Mouse (Mus musculus) heart, postnatal 0 days (tissue): ENCODE results near the gene Has1. TPM values are rescaled to one million over a fixed set of nuclear protein-coding genes. Genes with fewer than 3 reads are reported as not detected.

Source experiments
- ATAC-seq: fragments of 200-750 bp; cut with Nextera tagmentation; 2 replicates; pipeline ENCODE4 v1.8.0; 2017; ENCODE audit warnings: low read depth, moderate number of reproducible peaks, moderate library complexity; ENCODE audit not compliant: insufficient read depth
- DNase-seq: peaks from one replicate; pipeline ENCODE4 v3.0.0-alpha.2; 2016; ENCODE audit warnings: low spot score
- H3K27ac ChIP-seq: fragments of 300-500 bp; sonication (generic); 2 replicates; pipeline ENCODE4 v1.5.1; 2014; ENCODE audit warnings: low read depth, mild to moderate bottlenecking
- H3K27me3 ChIP-seq: fragments of 300-500 bp; sonication (generic); 2 replicates; pipeline ENCODE4 v1.6.1; 2014; ENCODE audit warnings: low read length, mixed read lengths; ENCODE audit not compliant: control insufficient read depth, insufficient read depth
- H3K36me3 ChIP-seq: fragments of 300-500 bp; sonication (generic); replicated peaks from 2 replicates; pipeline ENCODE4 v1.6.1; 2014; ENCODE audit warnings: low read length, mixed read lengths; ENCODE audit not compliant: control insufficient read depth, insufficient read depth
- H3K4me1 ChIP-seq: fragments of 300-500 bp; sonication (generic); 2 replicates; pipeline ENCODE4 v1.6.1; 2014; ENCODE audit warnings: antibody characterized with exemption; ENCODE audit not compliant: control insufficient read depth, insufficient read depth
- H3K4me2 ChIP-seq: fragments of 300-500 bp; sonication (generic); 2 replicates; pipeline ENCODE4 v1.6.1; 2014; ENCODE audit warnings: low read depth, mild to moderate bottlenecking, low read length, moderate library complexity
- H3K4me3 ChIP-seq: fragments of 300-500 bp; sonication (generic); 2 replicates; pipeline ENCODE4 v1.5.1; 2014; ENCODE audit warnings: low read depth, low read length
- H3K9ac ChIP-seq: fragments of 300-500 bp; sonication (generic); replicated peaks from 2 replicates; pipeline ENCODE4 v1.6.1; 2014; ENCODE audit warnings: low read depth, low read length, mixed read lengths
- H3K9me3 ChIP-seq: fragments of 300-500 bp; sonication (generic); replicated peaks from 2 replicates; pipeline ENCODE4 v1.6.1; 2016; ENCODE audit warnings: low read length; ENCODE audit not compliant: control insufficient read depth
- CTCF ChIP-seq: IDR thresholded peaks from 2 replicates; pipeline ENCODE4 v1.5.1; 2016; ENCODE audit warnings: antibody characterized with exemption, control low read depth, low read depth
- EP300 ChIP-seq: IDR thresholded peaks from 2 replicates; pipeline ENCODE4 v1.6.1; 2016; ENCODE audit warnings: antibody characterized with exemption, low read depth
- WGBS: fragments of 180-500 bp; shearing (Covaris S2); extraction: QIAGEN DNeasy Blood & Tissue Kit; methylation state at CpG from one replicate; pipeline ENCODE4 v1.1.7; 2014; 5-methylcytosine and 5-hydroxymethylcytosine counted together
- microRNA counts: library from miRNA; unstranded; fragments of <30 nt; microRNA quantifications from one replicate; lab custom pipeline; 2015
- microRNA-seq: library from miRNA; unstranded; fragments of <30 nt; microRNA quantifications from one replicate; pipeline ENCODE4, GENCODE M21; 2016
- polyA plus RNA-seq: library from polyadenylated mRNA; unstranded; fragments of >200 nt; fragmentation: Nextera tagmentation; extraction: Ambion mirVana; gene quantifications from 2 replicates; pipeline ENCODE4 v1.2.1, GENCODE M21; 2015
- total RNA-seq: library from RNA; depleted of rRNA; stranded (reverse); fragments of >200 nt; gene quantifications from 2 replicates; pipeline ENCODE4 v1.2.3, GENCODE M21; 2014; ENCODE audit warnings: low replicate concordance; rRNA removed

Gene Has1
- total and polyA plus RNA-seq, 2 experiments from 2014 or later = 1.00 to 4.0 TPM

GRCm38 (mm10) chr17:17827658-17828190 lies 27.3 kb downstream of the Has1 start:
- peak overlapping the region; percentile 99 for H3K27ac ChIP-seq
- peak overlapping the region; percentile 91 for H3K9ac ChIP-seq
- H3K4me1 ChIP-seq = peaks cover 22% of the 10 kb centered on the region; the same call in 1 of the 2 replicates
- H3K27me3 ChIP-seq = no peaks in the 10 kb centered on the region
- DNase-seq (peak; percentile 32), ATAC-seq (peak; percentile 18)
- no peak; the same call in 1 of the 2 replicates for TF ChIP-seq EP300
- no peak for TF ChIP-seq CTCF
- no peaks in the 10 kb centered on the region for H3K9me3 ChIP-seq
- H3K36me3 ChIP-seq = peaks cover 3% of the 10 kb centered on the region; the same call in 1 of the 2 replicates
- H3K4me2 ChIP-seq = peak overlapping the region; percentile 93
- peak overlapping the region; percentile 98 for H3K4me3 ChIP-seq
- WGBS = under 1% methylated on average over 13 of the region's 13 CpGs

GRCm38 (mm10) chr17:17826751-17827657 lies 28.0 kb downstream of the Has1 start, which contains the start of gene Spaca6:
Spaca6 (plus strand) TSS chr17:17827158.
- Histone ChIP-seq H3K9ac (peak within 1 kb of the TSS; percentile 91), H3K27ac (peak within 1 kb of the TSS; percentile 99), H3K9me3 (no peaks in the 10 kb centered on the region), H3K27me3 (no peaks in the 10 kb centered on the region), H3K36me3 (peaks cover 3% of the 10 kb centered on the region; the same call in 1 of the 2 replicates), H3K4me2 (peak within 1 kb of the TSS; percentile 93), H3K4me3 (peak within 1 kb of the TSS; percentile 98), H3K4me1 (peaks cover 20% of the 10 kb centered on the region; the same call in 1 of the 2 replicates)
- DNase-seq (peak; percentile 94), ATAC-seq (peak; percentile 88)
- WGBS = under 1% methylated on average over 35 of the region's 42 CpGs
- TF ChIP-seq EP300 (no peak; the same call in none of the 2 replicates), CTCF (no peak)

GRCm38 (mm10) chr17:17825921-17826591 lies 28.9 kb downstream of the Has1 start:
- H3K4me3 ChIP-seq = peak overlapping the region; percentile 98
- H3K36me3 ChIP-seq = no peaks in the 10 kb centered on the region
- 1% methylated on average over 19 of the region's 22 CpGs for WGBS
- peaks cover 18% of the 10 kb centered on the region; the same call in 1 of the 2 replicates for H3K4me1 ChIP-seq
- H3K27me3 ChIP-seq = no peaks in the 10 kb centered on the region
- no peaks in the 10 kb centered on the region for H3K9me3 ChIP-seq
- H3K4me2 ChIP-seq = peak overlapping the region; percentile 93
- DNase-seq = peak; percentile 48
- no peak for TF ChIP-seq CTCF
- peak; percentile 21 for ATAC-seq
- H3K27ac ChIP-seq = peak overlapping the region; percentile 99
- H3K9ac ChIP-seq = peak overlapping the region; percentile 91

- ATAC-seq (no peak), DNase-seq (no peak)
- Histone ChIP-seq H3K4me2 (no peak overlapping the region), H3K9me3 (no peaks in the 10 kb centered on the region), H3K27ac (no peak overlapping the region), H3K4me3 (no peak overlapping the region), H3K27me3 (no peaks in the 10 kb centered on the region), H3K4me1 (no peaks in the 10 kb centered on the region), H3K36me3 (no peaks in the 10 kb centered on the region), H3K9ac (no peak overlapping the region)
- TF ChIP-seq CTCF (no peak), EP300 (no peak)
- 71% methylated on average over 6 of the region's 6 CpGs for WGBS
Observed at GRCm38 (mm10) chr17:17823612-17824336, 31.2 kb downstream of the Has1 start.

GRCm38 (mm10) chr17:17795527-17795926 lies 59.5 kb downstream of the Has1 start:
- Histone ChIP-seq H3K9ac (no peak overlapping the region), H3K4me3 (no peak overlapping the region), H3K36me3 (no peaks in the 10 kb centered on the region), H3K4me2 (no peak overlapping the region), H3K9me3 (no peaks in the 10 kb centered on the region), H3K27ac (no peak overlapping the region), H3K27me3 (no peaks in the 10 kb centered on the region), H3K4me1 (no peaks in the 10 kb centered on the region)
- TF ChIP-seq EP300 (no peak), CTCF (no peak)
- WGBS = 33% methylated on average over 2 of the region's 2 CpGs
- DNase-seq (no peak), ATAC-seq (no peak)

MicroRNAs encoded within 50 kb of the gene (microRNA counts, 519-probe panel; counts per million panel counts)
- microRNA mmu-let-7e (lab: Ali Mortazavi, UCI) = 7,920 counts per million, percentile 89 among the panel's probes with 10 or more counts
- 3,546 counts per million, percentile 41 among the panel's probes with 10 or more counts for microRNA mmu-miR-125a-3p (lab: Ali Mortazavi, UCI)
- 8,864 counts per million, percentile 96 among the panel's probes with 10 or more counts for microRNA mmu-miR-125a-5p (lab: Ali Mortazavi, UCI)
- 7,191 counts per million, percentile 85 among the panel's probes with 10 or more counts for microRNA mmu-miR-99b (lab: Ali Mortazavi, UCI)

Small RNA genes lying within 50 kb of the gene (microRNA-seq; reads per million reads assigned to microRNA genes)
- not detected for gene Gm25927
- 7,006 reads per million, percentile 95 among the genes with 10 or more reads in this experiment for gene Mir125a
- 11,398 reads per million, percentile 95 among the genes with 10 or more reads in this experiment for gene Mir99b
- gene Mirlet7e = not detected

Other genes with a start within 250 kb of the Has1 start
- gene Lnpep, start 230.2 kb downstream of the Has1 start, total RNA-seq = 53.0 and 56.2 TPM in 2 replicates
- 10.0 and 10.3 TPM in 2 replicates for gene Lnpep, start 230.2 kb downstream of the Has1 start, polyA plus RNA-seq
- gene Vmn2r90, start 151.5 kb downstream of the Has1 start, total RNA-seq = not detected in 2 replicates
- not detected in 2 replicates for gene Vmn2r90, start 151.5 kb downstream of the Has1 start, polyA plus RNA-seq
- 1.6 and 23.6 TPM in 2 replicates for gene Spaca6, start 28.0 kb downstream of the Has1 start, total RNA-seq
- 7.9 and 9.2 TPM in 2 replicates for gene Spaca6, start 28.0 kb downstream of the Has1 start, polyA plus RNA-seq
- gene Fpr1, start 28.7 kb upstream of the Has1 start, total RNA-seq = not detected in 2 replicates
- 0.40 and 0.53 TPM in 2 replicates for gene Fpr1, start 28.7 kb upstream of the Has1 start, polyA plus RNA-seq
- 1.3 TPM in 1 of 2 replicates, not detected in the other for gene Fpr2, start 32.6 kb upstream of the Has1 start, total RNA-seq
- 0.19 and 0.33 TPM in 2 replicates for gene Fpr2, start 32.6 kb upstream of the Has1 start, polyA plus RNA-seq
- not detected in 2 replicates for gene Fpr3, start 32.6 kb upstream of the Has1 start, total RNA-seq
- not detected in 2 replicates for gene Fpr3, start 32.6 kb upstream of the Has1 start, polyA plus RNA-seq
- not detected in 2 replicates for gene Fpr-rs4, start 166.5 kb upstream of the Has1 start, total RNA-seq
- not detected in 2 replicates for gene Fpr-rs4, start 166.5 kb upstream of the Has1 start, polyA plus RNA-seq
- gene Vmn2r124, start 194.2 kb upstream of the Has1 start, total RNA-seq = not detected in 2 replicates
- gene Vmn2r124, start 194.2 kb upstream of the Has1 start, polyA plus RNA-seq = not detected in 2 replicates
- gene Vmn2r91, start 229.8 kb upstream of the Has1 start, total RNA-seq = not detected in 2 replicates
- not detected in 2 replicates for gene Vmn2r91, start 229.8 kb upstream of the Has1 start, polyA plus RNA-seq